Mouse (Mus musculus): ENCODE measurements around the gene Gm17949. TPM values are rescaled to one million over a fixed set of nuclear protein-coding genes. Genes with fewer than 3 reads are reported as not detected.

The Gm17949 gene
- polyA plus RNA-seq (2014; fragmentation: Nextera tagmentation; extraction: Ambion mirVana) = 0.18 TPM in 1 of 2 replicates, not detected in the other

DNA sequence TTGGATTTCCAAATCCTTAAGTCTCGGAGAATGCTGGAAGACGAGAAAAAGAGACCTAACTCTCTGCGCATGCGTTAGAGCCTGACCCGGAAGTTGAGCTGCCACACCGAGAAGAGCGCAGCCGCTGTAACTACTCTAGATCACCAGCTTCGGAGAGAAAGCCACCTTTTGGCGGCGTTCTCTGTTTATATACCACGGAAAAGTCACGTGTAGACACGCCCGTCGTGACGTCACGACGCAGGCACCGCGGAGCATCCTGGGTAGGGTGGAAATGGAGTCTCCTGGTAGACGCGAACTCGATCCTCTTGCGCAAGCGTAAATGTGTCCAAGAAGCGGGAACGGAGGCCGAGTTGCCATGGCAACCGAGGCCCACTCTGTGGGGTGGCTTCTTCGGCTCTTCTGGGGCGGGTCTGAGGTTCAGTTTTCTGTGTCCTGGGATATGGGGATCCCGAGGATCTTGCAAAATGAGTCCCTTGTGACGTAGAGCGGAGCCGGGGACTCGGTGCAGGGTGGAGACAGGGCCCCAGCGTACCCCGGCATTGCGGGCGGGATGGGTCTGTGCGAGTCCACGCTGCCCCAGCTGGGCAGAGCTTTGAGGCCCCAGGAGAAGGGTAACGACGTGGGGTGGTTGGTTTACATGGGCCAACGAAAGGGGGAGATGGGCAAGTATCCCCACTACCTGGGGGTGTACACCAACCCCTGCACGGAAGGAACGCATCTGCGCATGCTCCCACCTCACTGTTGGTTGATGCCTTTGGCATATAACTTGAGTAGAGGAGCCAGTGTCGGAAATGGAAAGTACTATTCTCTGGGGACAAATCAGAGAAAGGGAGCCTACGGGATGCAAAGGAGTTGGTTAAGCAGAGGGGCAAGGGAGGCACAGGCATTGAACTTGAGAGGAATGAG, at the start of gene Gm17949, which contains the start of gene Gtf2f1:
Gene Gm17949, plus strand, starts transcription at position 234 of the 906 bp plus-strand sequence.
Gene Gtf2f1, minus strand, starts transcription at position 53 of the 906 bp plus-strand sequence.
- Histone ChIP-seq H3K4me2 (ENCODE audit: low read depth, low read length) (peak within 1 kb of the TSS; percentile 85), H3K4me1 (ENCODE audit: control insufficient read depth, insufficient read depth, low read length) (no peaks in the 10 kb centered on the region), H3K4me3 (ENCODE audit: low read depth, low read length) (peak within 1 kb of the TSS; percentile 74), H3K36me3 (replicated peaks; ENCODE audit: control insufficient read depth, insufficient read depth, low read depth, low read length) (peaks cover 5% of the 10 kb centered on the region; the same call in 1 of the 2 replicates), H3K9me3 (replicated peaks; ENCODE audit: control insufficient read depth, low read length) (no peaks in the 10 kb centered on the region), H3K27me3 (ENCODE audit: control insufficient read depth, insufficient read depth, low read length) (no peaks in the 10 kb centered on the region), H3K27ac (replicated peaks; ENCODE audit: low read depth, low read length) (peak within 1 kb of the TSS; percentile 87), H3K9ac (replicated peaks; ENCODE audit: low read length) (peak within 1 kb of the TSS; percentile 86)
- DNase-seq (ENCODE audit: low spot score) (peak; percentile 100), ATAC-seq (replicated peaks; ENCODE audit: insufficient number of reproducible peaks, low FRiP score, low TSS enrichment, low read depth) (peak; percentile 88)
- WGBS = under 1% methylated on average over 51 of the region's 51 CpGs

DNA sequence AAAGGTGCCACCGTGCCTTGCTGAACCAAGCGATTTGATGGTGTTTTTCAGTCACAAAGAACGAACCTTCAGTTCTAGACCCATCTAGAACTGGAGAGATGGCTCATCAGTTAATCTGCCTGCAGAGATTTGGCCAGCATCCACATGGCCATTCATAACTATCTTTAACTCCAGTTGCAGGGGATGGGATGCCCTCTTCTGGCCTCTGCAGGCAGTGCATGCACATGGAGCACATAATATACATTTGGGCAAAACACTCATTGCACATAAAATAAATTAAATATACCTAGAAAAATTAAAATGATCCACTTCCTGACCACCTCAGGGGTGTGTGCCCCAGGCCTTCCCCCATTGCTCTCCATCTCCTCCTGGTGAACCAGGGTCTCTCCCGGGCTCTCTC, 49.4 kb upstream of the Gm17949 start:
- Histone ChIP-seq H3K36me3 (replicated peaks; ENCODE audit: control insufficient read depth, insufficient read depth, low read depth, low read length) (no peaks in the 10 kb centered on the region), H3K4me2 (ENCODE audit: low read depth, low read length) (no peak overlapping the region), H3K27ac (replicated peaks; ENCODE audit: low read depth, low read length) (no peak overlapping the region), H3K9me3 (replicated peaks; ENCODE audit: control insufficient read depth, low read length) (no peaks in the 10 kb centered on the region), H3K4me3 (ENCODE audit: low read depth, low read length) (no peak overlapping the region), H3K9ac (replicated peaks; ENCODE audit: low read length) (no peak overlapping the region), H3K27me3 (ENCODE audit: control insufficient read depth, insufficient read depth, low read length) (no peaks in the 10 kb centered on the region), H3K4me1 (ENCODE audit: control insufficient read depth, insufficient read depth, low read length) (no peaks in the 10 kb centered on the region)
- no peak for DNase-seq (ENCODE audit: low spot score)
- ATAC-seq (replicated peaks; ENCODE audit: insufficient number of reproducible peaks, low FRiP score, low TSS enrichment, low read depth) = no peak
- WGBS = 88% methylated on average over 4 of the region's 4 CpGs

DNA sequence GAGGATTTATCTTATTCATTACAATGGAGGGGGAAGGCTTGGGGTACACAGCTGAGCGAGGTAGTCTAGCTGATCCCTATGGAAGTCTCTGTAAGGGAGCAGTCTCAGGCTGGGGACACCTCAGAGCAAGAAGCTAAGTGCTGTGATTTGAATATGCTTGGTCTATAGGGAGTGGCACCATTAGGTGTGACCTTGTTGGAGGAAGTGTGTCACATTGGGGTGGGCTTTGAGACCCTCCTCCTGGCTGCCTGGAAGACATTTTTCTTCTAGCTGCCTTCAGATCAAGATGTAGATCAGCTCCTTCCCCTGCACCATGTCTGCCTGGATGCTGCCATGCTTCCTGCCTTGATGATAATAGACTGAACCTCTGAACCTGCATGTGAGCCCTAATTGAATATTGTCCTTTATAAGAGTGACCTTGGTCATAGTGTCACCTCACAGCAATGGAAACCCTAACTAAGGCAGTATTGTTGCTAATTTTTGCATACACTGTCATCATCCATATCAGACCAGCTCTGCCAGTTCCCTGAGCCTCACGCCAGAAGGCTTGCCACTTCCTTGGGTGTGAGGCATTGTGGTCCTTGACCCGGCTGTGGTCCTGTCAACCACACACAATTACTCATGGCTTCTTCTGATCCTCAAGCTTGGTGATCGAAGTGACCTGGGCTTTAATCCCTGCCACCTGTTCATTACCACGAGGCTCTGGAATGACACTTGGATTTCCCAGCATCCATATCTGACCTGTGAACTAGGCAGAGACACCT, 48.4 kb upstream of the Gm17949 start:
- H3K4me2 ChIP-seq (ENCODE audit: low read depth, low read length) = no peak overlapping the region
- ATAC-seq (replicated peaks; ENCODE audit: insufficient number of reproducible peaks, low FRiP score, low TSS enrichment, low read depth) = no peak
- no peak overlapping the region for H3K27ac ChIP-seq (replicated peaks; ENCODE audit: low read depth, low read length)
- H3K9me3 ChIP-seq (replicated peaks; ENCODE audit: control insufficient read depth, low read length) = no peaks in the 10 kb centered on the region
- no peaks in the 10 kb centered on the region for H3K4me1 ChIP-seq (ENCODE audit: control insufficient read depth, insufficient read depth, low read length)
- DNase-seq (ENCODE audit: low spot score) = no peak
- no peak overlapping the region for H3K4me3 ChIP-seq (ENCODE audit: low read depth, low read length)
- H3K27me3 ChIP-seq (ENCODE audit: control insufficient read depth, insufficient read depth, low read length) = no peaks in the 10 kb centered on the region
- no peak overlapping the region for H3K9ac ChIP-seq (replicated peaks; ENCODE audit: low read length)
- no peaks in the 10 kb centered on the region for H3K36me3 ChIP-seq (replicated peaks; ENCODE audit: control insufficient read depth, insufficient read depth, low read depth, low read length)
- WGBS = 80% methylated on average over 5 of the region's 5 CpGs

DNA sequence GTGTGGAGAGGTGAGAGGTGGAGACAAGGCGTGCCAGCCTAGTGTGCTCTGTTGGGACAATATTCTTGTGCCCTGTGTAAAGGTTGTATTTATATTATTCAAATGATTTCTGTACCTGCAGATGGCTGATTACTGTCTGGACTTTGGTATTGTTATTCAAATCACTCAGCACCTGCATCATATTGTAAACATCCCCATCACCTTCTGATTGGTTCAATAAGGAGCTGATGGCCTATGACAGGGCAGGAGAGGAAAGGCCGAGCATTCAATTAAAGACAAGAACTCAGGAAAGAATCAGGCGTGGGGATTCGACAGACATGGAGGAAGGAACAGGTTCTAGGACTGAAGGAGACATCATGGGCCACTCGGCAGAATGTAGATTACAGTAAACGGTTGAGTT, 47.6 kb upstream of the Gm17949 start:
- Histone ChIP-seq H3K9me3 (replicated peaks; ENCODE audit: control insufficient read depth, low read length) (no peaks in the 10 kb centered on the region), H3K4me1 (ENCODE audit: control insufficient read depth, insufficient read depth, low read length) (no peaks in the 10 kb centered on the region), H3K36me3 (replicated peaks; ENCODE audit: control insufficient read depth, insufficient read depth, low read depth, low read length) (no peaks in the 10 kb centered on the region), H3K27me3 (ENCODE audit: control insufficient read depth, insufficient read depth, low read length) (no peaks in the 10 kb centered on the region), H3K4me2 (ENCODE audit: low read depth, low read length) (no peak overlapping the region), H3K27ac (replicated peaks; ENCODE audit: low read depth, low read length) (no peak overlapping the region), H3K9ac (replicated peaks; ENCODE audit: low read length) (no peak overlapping the region), H3K4me3 (ENCODE audit: low read depth, low read length) (no peak overlapping the region)
- WGBS = 81% methylated on average over 6 of the region's 6 CpGs
- ATAC-seq (replicated peaks; ENCODE audit: insufficient number of reproducible peaks, low FRiP score, low TSS enrichment, low read depth) (no peak), DNase-seq (ENCODE audit: low spot score) (no peak)

DNA sequence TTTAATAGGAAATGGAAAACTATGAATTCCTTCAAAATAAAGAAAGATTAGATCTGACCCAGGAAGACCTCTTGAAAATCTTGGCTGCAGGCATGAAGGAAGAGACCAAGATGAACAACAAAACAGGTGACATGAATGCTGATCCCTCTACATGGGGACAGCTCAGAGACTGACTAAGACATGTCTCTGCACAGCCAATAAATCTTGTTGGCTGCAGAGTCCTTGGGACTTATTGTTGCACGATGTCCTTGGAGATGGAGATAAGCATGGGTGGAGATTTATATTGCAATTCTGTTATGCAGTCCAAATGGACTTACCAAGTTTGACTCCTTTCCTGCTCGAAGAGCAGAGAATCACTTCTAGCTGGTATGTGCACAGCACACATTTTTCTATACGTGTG, 41.9 kb upstream of the Gm17949 start:
- no peaks in the 10 kb centered on the region for H3K4me1 ChIP-seq (ENCODE audit: control insufficient read depth, insufficient read depth, low read length)
- H3K27me3 ChIP-seq (ENCODE audit: control insufficient read depth, insufficient read depth, low read length) = no peaks in the 10 kb centered on the region
- H3K4me2 ChIP-seq (ENCODE audit: low read depth, low read length) = no peak overlapping the region
- no peak overlapping the region for H3K4me3 ChIP-seq (ENCODE audit: low read depth, low read length)
- no peak overlapping the region for H3K27ac ChIP-seq (replicated peaks; ENCODE audit: low read depth, low read length)
- no peaks in the 10 kb centered on the region for H3K36me3 ChIP-seq (replicated peaks; ENCODE audit: control insufficient read depth, insufficient read depth, low read depth, low read length)
- 70% methylated on average over 3 of the region's 3 CpGs for WGBS
- no peak overlapping the region for H3K9ac ChIP-seq (replicated peaks; ENCODE audit: low read length)
- ATAC-seq (replicated peaks; ENCODE audit: insufficient number of reproducible peaks, low FRiP score, low TSS enrichment, low read depth) (no peak), DNase-seq (ENCODE audit: low spot score) (no peak)
- no peaks in the 10 kb centered on the region for H3K9me3 ChIP-seq (replicated peaks; ENCODE audit: control insufficient read depth, low read length)

DNA sequence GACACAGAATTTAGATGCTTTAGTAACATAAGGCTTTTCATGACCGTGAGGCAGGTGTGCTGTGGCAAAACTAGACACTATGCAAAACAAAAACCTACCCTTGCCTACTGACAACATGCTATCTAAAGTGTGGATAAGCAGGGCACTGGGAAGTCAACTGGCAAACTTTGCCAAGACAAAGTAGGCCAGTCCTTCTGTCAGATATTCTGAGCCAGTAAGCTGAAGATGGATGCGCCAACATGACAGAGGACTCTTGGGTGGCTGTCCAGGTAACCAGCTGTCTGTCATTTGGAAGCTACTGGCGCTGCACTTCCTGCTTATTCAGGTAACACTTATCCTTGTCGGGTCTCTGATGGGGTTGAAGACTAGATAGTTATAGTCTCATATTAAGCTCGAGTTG, 41.2 kb upstream of the Gm17949 start:
- no peaks in the 10 kb centered on the region for H3K27me3 ChIP-seq (ENCODE audit: control insufficient read depth, insufficient read depth, low read length)
- 64% methylated on average over 5 of the region's 5 CpGs for WGBS
- H3K27ac ChIP-seq (replicated peaks; ENCODE audit: low read depth, low read length) = no peak overlapping the region
- H3K9ac ChIP-seq (replicated peaks; ENCODE audit: low read length) = no peak overlapping the region
- no peak overlapping the region for H3K4me2 ChIP-seq (ENCODE audit: low read depth, low read length)
- H3K36me3 ChIP-seq (replicated peaks; ENCODE audit: control insufficient read depth, insufficient read depth, low read depth, low read length) = no peaks in the 10 kb centered on the region
- DNase-seq (ENCODE audit: low spot score) = no peak
- no peaks in the 10 kb centered on the region for H3K9me3 ChIP-seq (replicated peaks; ENCODE audit: control insufficient read depth, low read length)
- no peaks in the 10 kb centered on the region for H3K4me1 ChIP-seq (ENCODE audit: control insufficient read depth, insufficient read depth, low read length)
- no peak overlapping the region for H3K4me3 ChIP-seq (ENCODE audit: low read depth, low read length)
- no peak for ATAC-seq (replicated peaks; ENCODE audit: insufficient number of reproducible peaks, low FRiP score, low TSS enrichment, low read depth)

DNA sequence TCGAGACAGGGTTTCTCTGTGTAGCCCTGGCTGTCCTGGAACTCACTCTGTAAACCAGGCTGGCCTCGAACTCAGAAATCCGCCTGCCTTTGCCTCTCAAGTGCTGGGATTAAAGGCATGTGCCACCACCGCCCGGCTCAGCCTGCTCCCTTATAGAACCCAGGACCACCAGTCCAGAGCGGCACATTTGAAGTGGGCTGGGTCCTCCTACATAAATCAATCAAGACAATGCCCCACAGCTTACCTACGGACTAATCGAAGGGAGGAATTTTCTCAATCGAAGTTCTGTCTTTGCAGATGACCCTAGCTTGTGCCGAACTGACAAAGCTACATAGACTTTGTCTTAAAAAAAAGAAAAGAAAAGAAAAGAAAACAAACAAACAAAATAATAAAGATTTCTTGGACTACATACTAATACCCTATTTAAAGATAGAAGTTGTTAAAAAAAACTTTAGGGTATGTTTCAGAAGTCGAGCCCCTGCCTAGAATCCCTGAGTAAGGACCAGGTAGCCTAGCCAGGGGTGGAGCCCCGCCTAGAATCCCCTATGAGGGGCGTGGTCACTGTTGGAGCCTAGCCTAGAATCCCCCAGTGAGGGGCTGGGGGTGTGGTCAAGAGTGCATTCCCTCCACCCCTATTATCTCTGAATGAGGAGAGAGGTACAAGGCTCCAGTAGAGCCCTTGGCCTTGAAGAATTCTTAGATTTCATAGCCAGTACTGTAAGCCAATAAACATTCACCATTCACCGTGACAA, 37.1 kb upstream of the Gm17949 start:
- Histone ChIP-seq H3K4me1 (ENCODE audit: control insufficient read depth, insufficient read depth, low read length) (no peaks in the 10 kb centered on the region), H3K27me3 (ENCODE audit: control insufficient read depth, insufficient read depth, low read length) (no peaks in the 10 kb centered on the region), H3K4me2 (ENCODE audit: low read depth, low read length) (no peak overlapping the region), H3K27ac (replicated peaks; ENCODE audit: low read depth, low read length) (no peak overlapping the region), H3K36me3 (replicated peaks; ENCODE audit: control insufficient read depth, insufficient read depth, low read depth, low read length) (no peaks in the 10 kb centered on the region), H3K9me3 (replicated peaks; ENCODE audit: control insufficient read depth, low read length) (no peaks in the 10 kb centered on the region), H3K4me3 (ENCODE audit: low read depth, low read length) (no peak overlapping the region), H3K9ac (replicated peaks; ENCODE audit: low read length) (no peak overlapping the region)
- WGBS = 66% methylated on average over 12 of the region's 14 CpGs
- no peak for ATAC-seq (replicated peaks; ENCODE audit: insufficient number of reproducible peaks, low FRiP score, low TSS enrichment, low read depth)
- DNase-seq (ENCODE audit: low spot score) = no peak

All from embryonic facial prominence, embryonic 11.5 days (tissue).